Mouse (Mus musculus) CH12.LX (cell line): Measurements from ENCODE around the gene Psme1. TPM values are rescaled to one million over a fixed set of nuclear protein-coding genes. Genes with fewer than 3 reads are reported as not detected.

Source experiments
- DNase-seq: peaks from one replicate; pipeline ENCODE4 v3.0.0-alpha.2; 2013; ENCODE audit errors: extremely low read depth
- H3K27ac ChIP-seq: 2 replicates; pipeline ENCODE4 v1.5.1; 2012; ENCODE audit warnings: low read depth, mild to moderate bottlenecking, control low read depth, moderate library complexity; ENCODE audit not compliant: insufficient read depth
- H3K27me3 ChIP-seq: replicated peaks from 2 replicates; pipeline ENCODE3; 2012; ENCODE audit warnings: inconsistent platforms
- H3K36me3 ChIP-seq, 2 experiments: replicated peaks in 1 of 2; 2 replicates each; pipeline versions ENCODE3 to v1.6.1; 2012; ENCODE audit warnings: inconsistent platforms in 1 of 2, low read length in 1 of 2, mild to moderate bottlenecking in 1 of 2, mixed read lengths in 1 of 2, moderate library complexity in 1 of 2; ENCODE audit not compliant: control insufficient read depth in 1 of 2, insufficient read depth in 1 of 2
- H3K4me1 ChIP-seq, 2 experiments: 2 replicates each; pipeline ENCODE4 v1.6.1; 2012; ENCODE audit warnings: inconsistent platforms in 1 of 2, moderate library complexity in 1 of 2; ENCODE audit not compliant: insufficient read depth in 2 of 2, control insufficient read depth in 1 of 2
- H3K4me2 ChIP-seq: 2 replicates; pipeline ENCODE4 v1.6.1; 2012; ENCODE audit warnings: low read depth, mild to moderate bottlenecking, control low read depth; ENCODE audit not compliant: poor library complexity, insufficient read depth, severe bottlenecking
- H3K4me3 ChIP-seq, 3 experiments: fragments of 150-350 bp in 1 of 3; sonication (generic) in 1 of 3; replicated peaks in 1 of 3; 2 replicates each; pipeline versions ENCODE3 to v1.5.1; 2011 to 2012; ENCODE audit warnings: low read depth in 2 of 3, low read length in 2 of 3, mild to moderate bottlenecking in 2 of 3, moderate library complexity in 2 of 3, control low read depth in 1 of 3, improper control_type of control experiment in 1 of 3, inconsistent platforms in 1 of 3, mixed read lengths in 1 of 3; ENCODE audit not compliant: poor library complexity in 1 of 3
- H3K79me2 ChIP-seq: replicated peaks from 2 replicates; pipeline ENCODE4 v1.6.1; 2012; ENCODE audit warnings: mild to moderate bottlenecking, moderate library complexity; ENCODE audit not compliant: control insufficient read depth, poor library complexity, insufficient read depth, severe bottlenecking; ENCODE audit errors: extremely low read depth
- H3K9ac ChIP-seq: 2 replicates; pipeline ENCODE4 v1.6.1; 2012; ENCODE audit warnings: low read depth, mild to moderate bottlenecking, control low read depth, moderate library complexity; ENCODE audit not compliant: insufficient read depth
- H3K9me3 ChIP-seq: replicated peaks from 2 replicates; pipeline ENCODE3; 2012; ENCODE audit warnings: low read length, inconsistent platforms, mixed read lengths
- BHLHE40 ChIP-seq: IDR thresholded peaks from 2 replicates; pipeline ENCODE4 v1.6.1; 2011; ENCODE audit warnings: mild to moderate bottlenecking, low read depth, low read length, improper control_type of control experiment
- CTCF ChIP-seq, 2 experiments: IDR thresholded peaks in 1 of 2; conservative IDR thresholded peaks in 1 of 2; 2 replicates each; pipeline ENCODE4 v1.5.1; 2011 to 2012; ENCODE audit warnings: low read depth in 2 of 2, low read length in 2 of 2, improper control_type of control experiment in 1 of 2, inconsistent platforms in 1 of 2, mild to moderate bottlenecking in 1 of 2, moderate library complexity in 1 of 2
- E2F4 ChIP-seq: IDR thresholded peaks from 2 replicates; pipeline ENCODE4 v1.6.1; 2011; ENCODE audit warnings: low read depth, low read length, improper control_type of control experiment; ENCODE audit not compliant: insufficient replicate concordance
- ELF1 ChIP-seq: IDR thresholded peaks from 2 replicates; pipeline ENCODE4 v1.6.1; 2014; ENCODE audit warnings: low read depth, mild to moderate bottlenecking, inconsistent platforms, low read length, improper control_type of control experiment
- ETS1 ChIP-seq: conservative IDR thresholded peaks from 2 replicates; pipeline ENCODE4 v1.6.1; 2012; ENCODE audit warnings: low read depth, mild to moderate bottlenecking, inconsistent platforms, low read length, improper control_type of control experiment, moderate library complexity
- GABPA ChIP-seq: IDR thresholded peaks from 2 replicates; pipeline ENCODE4 v1.6.1; 2012; ENCODE audit warnings: low read depth, low read length, improper control_type of control experiment, inconsistent platforms; ENCODE audit not compliant: insufficient replicate concordance
- HCFC1 ChIP-seq: IDR thresholded peaks from 2 replicates; pipeline ENCODE4 v1.6.1; 2012; ENCODE audit warnings: low read depth, mild to moderate bottlenecking, inconsistent platforms, low read length, improper control_type of control experiment
- IRF4 ChIP-seq: IDR thresholded peaks from 2 replicates; pipeline ENCODE4 v1.6.1; 2014; ENCODE audit warnings: low read depth, mild to moderate bottlenecking, inconsistent platforms, low read length, improper control_type of control experiment
- JUN ChIP-seq: IDR thresholded peaks from 2 replicates; pipeline ENCODE4 v1.6.1; 2011; ENCODE audit warnings: low read depth, mild to moderate bottlenecking, low read length, improper control_type of control experiment, moderate library complexity; ENCODE audit not compliant: insufficient read depth
- JUND ChIP-seq: conservative IDR thresholded peaks from 2 replicates; pipeline ENCODE4 v1.6.1; 2011; ENCODE audit warnings: low read depth, low read length, improper control_type of control experiment
- KAT2A ChIP-seq: IDR thresholded peaks from 2 replicates; pipeline ENCODE4 v1.6.1; 2012; ENCODE audit warnings: low read length, improper control_type of control experiment, inconsistent platforms; ENCODE audit not compliant: insufficient replicate concordance
- MAFK ChIP-seq: IDR thresholded peaks from 2 replicates; pipeline ENCODE4 v1.6.1; 2011; ENCODE audit warnings: low read length, improper control_type of control experiment; ENCODE audit not compliant: insufficient replicate concordance
- MAX ChIP-seq: IDR thresholded peaks from 2 replicates; pipeline ENCODE4 v1.6.1; 2011; ENCODE audit warnings: low read length, improper control_type of control experiment
- MAZ ChIP-seq: IDR thresholded peaks from 2 replicates; pipeline ENCODE4 v1.6.1; 2012; ENCODE audit warnings: low read depth, mild to moderate bottlenecking, inconsistent platforms, low read length, improper control_type of control experiment, moderate library complexity
- MYC ChIP-seq: IDR thresholded peaks from 2 replicates; pipeline ENCODE4 v1.6.1; 2011; ENCODE audit warnings: low read depth, mild to moderate bottlenecking, improper control_type of control experiment, low read length
- NELFE ChIP-seq: IDR thresholded peaks from 2 replicates; pipeline ENCODE4 v1.6.1; 2011; ENCODE audit warnings: low read depth, low read length, improper control_type of control experiment
- NRF1 ChIP-seq: IDR thresholded peaks from 2 replicates; pipeline ENCODE4 v1.6.1; 2014; ENCODE audit warnings: low read depth, mild to moderate bottlenecking, inconsistent platforms, low read length, improper control_type of control experiment, moderate library complexity
- POLR2A ChIP-seq: IDR thresholded peaks from 2 replicates; pipeline ENCODE4 v1.6.1; 2011; ENCODE audit warnings: low read depth, mild to moderate bottlenecking, improper control_type of control experiment, low read length
- RAD21 ChIP-seq: IDR thresholded peaks from 2 replicates; pipeline ENCODE4 v1.6.1; 2011; ENCODE audit warnings: low read depth, mild to moderate bottlenecking, low read length, improper control_type of control experiment, moderate library complexity
- RCOR1 ChIP-seq: conservative IDR thresholded peaks from 2 replicates; pipeline ENCODE4 v1.6.1; 2012; ENCODE audit warnings: low read depth, mild to moderate bottlenecking, inconsistent platforms, low read length, improper control_type of control experiment
- SMC3 ChIP-seq: IDR thresholded peaks from 2 replicates; pipeline ENCODE4 v1.6.1; 2011; ENCODE audit warnings: low read depth, low read length, improper control_type of control experiment
- UBTF ChIP-seq: IDR thresholded peaks from 2 replicates; pipeline ENCODE4 v1.6.1; 2012; ENCODE audit warnings: low read depth, mild to moderate bottlenecking, inconsistent platforms, low read length, improper control_type of control experiment, moderate library complexity
- USF1 ChIP-seq: IDR thresholded peaks from 2 replicates; pipeline ENCODE4 v1.6.1; 2014; ENCODE audit warnings: low read depth, mild to moderate bottlenecking, inconsistent platforms, low read length, improper control_type of control experiment
- ZMIZ1 ChIP-seq: IDR thresholded peaks from 2 replicates; pipeline ENCODE4 v1.6.1; 2012; ENCODE audit warnings: low read depth, mild to moderate bottlenecking, inconsistent platforms, low read length, improper control_type of control experiment
- ZNF384 ChIP-seq: IDR thresholded peaks from 2 replicates; pipeline ENCODE4 v1.6.1; 2012; ENCODE audit warnings: low read depth, low read length, improper control_type of control experiment, inconsistent platforms
- dilution Hi-C: fragments of 300-500 bp; cut with MboI; formaldehyde crosslinking; loops from 2 replicates; pipeline ENCODE4 v1.14.3; 2020; ENCODE audit warnings: low sequenced_read_pairs; ENCODE audit not compliant: extremely low pct_unique_long_range_greater_than_20kb, extremely low pct_ligation_motif_present
- in situ Hi-C: fragments of 300-500 bp; cut with MboI; formaldehyde crosslinking; loops from 3 replicates; pipeline ENCODE4 v1.14.3; 2019; ENCODE audit warnings: low sequenced_read_pairs, low pct_ligation_motif_present, low pct_unique_long_range_greater_than_20kb, mixed read lengths
- polyA plus RNA-seq: library from polyadenylated mRNA; unstranded; fragments of >175 nt; gene quantifications from 2 replicates; pipeline ENCODE4 v1.2.1, GENCODE M21; 2012; ENCODE audit warnings: low read depth; ENCODE audit not compliant: insufficient read length
- total RNA-seq, 2 experiments: library from RNA; depleted of rRNA; stranded (reverse); fragments of 300-350 nt in 1 of 2; fragments of >200 nt in 1 of 2; gene quantifications; 2 replicates each; pipeline ENCODE4 v1.2.3; 2012 to 2014

Gene Psme1
- total and polyA plus RNA-seq, 3 experiments: 335 to 740 (median 377) TPM

- Histone ChIP-seq H3K79me2 (no peaks in the 10 kb centered on the region), H3K9me3 (no peaks in the 10 kb centered on the region), H3K27ac (no peak overlapping the region), H3K9ac (no peak overlapping the region), H3K4me1 (no peaks in the 10 kb centered on the region), H3K36me3 (peaks cover 54 to 81% of the 10 kb centered on the region in 2 experiments), H3K27me3 (no peaks in the 10 kb centered on the region), H3K4me2 (no peak overlapping the region), H3K4me3 (no peak overlapping the region)
- in situ Hi-C loops (no loop called here), dilution Hi-C loops (no loop called here)
- TF ChIP-seq MYC (no peak), JUN (no peak), BHLHE40 (no peak), GABPA (no peak), RAD21 (no peak), MAFK (no peak), HCFC1 (no peak), USF1 (no peak), POLR2A (no peak)
- no peak for DNase-seq
Observed at GRCm38 (mm10) chr14:55567496-55567895, 10.4 kb upstream of the Psme1 start.

- no peak for DNase-seq
- H3K79me2 ChIP-seq: no peaks in the 10 kb centered on the region
- dilution Hi-C loops (no loop called here), in situ Hi-C loops (no loop called here)
- no peaks in the 10 kb centered on the region for H3K27me3 ChIP-seq
- H3K36me3 ChIP-seq: peaks cover 35 to 51% of the 10 kb centered on the region in 2 experiments
- no peak overlapping the region for H3K9ac ChIP-seq
- H3K4me3 ChIP-seq: no peak overlapping the region
- no peak overlapping the region for H3K4me2 ChIP-seq
- TF ChIP-seq MAZ: no peak
- TF ChIP-seq E2F4: no peak
- no peak for TF ChIP-seq JUND
- no peak for TF ChIP-seq MYC
- TF ChIP-seq CTCF (conservative IDR thresholded peaks at IDR 0.05 in 1 of 2, IDR thresholded peaks at IDR 0.05 in 1 of 2; ENCODE audit: low read depth in 2 of 2, low read length in 2 of 2): no peak
- no peak for TF ChIP-seq ZMIZ1
- TF ChIP-seq ZNF384: no peak
- no peak for TF ChIP-seq KAT2A
- TF ChIP-seq NRF1: no peak
- no peak for TF ChIP-seq ELF1
- TF ChIP-seq IRF4: no peak
- no peak for TF ChIP-seq RCOR1
- no peak for TF ChIP-seq NELFE
- no peak for TF ChIP-seq MAX
- TF ChIP-seq UBTF: no peak
- no peak for TF ChIP-seq SMC3
- no peak for TF ChIP-seq ETS1
- H3K27ac ChIP-seq: no peak overlapping the region
- H3K4me1 ChIP-seq: no peaks in the 10 kb centered on the region
- H3K9me3 ChIP-seq: no peaks in the 10 kb centered on the region
Observed at GRCm38 (mm10) chr14:55570588-55570987, 7.3 kb upstream of the Psme1 start.
